Mouse (Mus musculus) granulocyte monocyte progenitor cell, adult 5-6 weeks (primary cell): ENCODE results near the gene Alpl. TPM values are rescaled to one million over a fixed set of nuclear protein-coding genes. Genes with fewer than 3 reads are reported as not detected.

Source experiments
- ATAC-seq: replicated peaks from 2 replicates; pipeline ENCODE4 v1.8.0; 2016; ENCODE audit warnings: mild to moderate bottlenecking, moderate TSS enrichment, inconsistent platforms; ENCODE audit not compliant: poor library complexity, severe bottlenecking
- total RNA-seq, 2 experiments: library from RNA; stranded (forward) in 1 of 2; stranded (reverse) in 1 of 2; fragments of 200-712, 200-1000 nt in 1 of 2; fragments of >200 nt in 1 of 2; fragmentation: Nextera tagmentation in 1 of 2; gene quantifications; 2 replicates each; pipeline ENCODE4 v1.2.3; 2014 to 2017

Alpl gene
- total RNA-seq (2014; fragmentation: Nextera tagmentation) (not detected in 2 replicates), total RNA-seq (2017) (not detected in 2 replicates)

DNA sequence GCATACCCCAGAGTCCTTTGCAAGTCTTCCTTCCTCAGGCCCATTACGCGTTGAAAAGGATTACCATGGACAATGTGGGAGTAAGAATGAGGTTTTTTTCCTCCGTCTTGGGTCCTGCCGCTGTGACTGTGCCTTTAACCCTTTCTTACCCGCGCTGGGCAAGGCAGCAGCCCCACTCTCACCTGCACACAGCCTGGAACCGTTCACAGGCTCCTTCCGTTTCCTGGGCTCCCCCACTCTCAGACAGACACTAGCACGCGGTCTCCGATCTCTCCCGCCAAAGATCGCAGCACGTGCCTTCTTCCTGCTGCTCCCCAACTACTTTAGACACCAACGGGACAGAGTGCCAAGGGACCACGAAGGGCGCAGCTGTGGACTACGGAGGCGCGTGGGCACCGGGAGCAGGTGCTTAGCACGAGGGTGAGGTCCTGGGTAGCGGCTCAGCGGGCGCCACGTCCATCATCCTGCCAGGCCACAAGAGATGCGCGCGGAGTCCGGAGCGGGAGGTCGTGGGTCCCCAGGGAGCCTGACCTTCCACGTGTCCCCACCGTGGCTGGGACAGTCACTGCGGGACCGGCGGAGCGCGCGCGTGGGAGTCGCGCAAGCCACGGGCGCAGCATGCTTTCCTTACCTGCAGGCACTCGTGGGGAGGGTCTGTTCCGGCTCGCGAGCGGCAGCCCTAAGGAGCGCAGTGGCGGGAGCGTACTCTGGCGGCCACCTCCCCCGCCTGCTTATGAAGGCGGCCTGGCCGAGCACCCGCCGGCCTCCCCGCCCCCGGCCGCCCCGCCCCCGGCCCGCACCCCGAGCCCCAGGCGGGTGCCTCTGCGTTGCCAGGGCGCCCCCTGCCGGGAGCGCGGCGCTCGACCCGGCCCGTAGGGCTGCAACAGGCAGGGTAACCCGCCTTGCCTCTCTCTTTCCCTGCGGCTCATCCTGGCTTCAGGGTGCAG lies at the start of gene Alpl:
Alpl (minus strand) TSS at position 774 of the 947 bp plus-strand sequence.
- peak; percentile 44; the same call in 1 of the 2 replicates for ATAC-seq

DNA sequence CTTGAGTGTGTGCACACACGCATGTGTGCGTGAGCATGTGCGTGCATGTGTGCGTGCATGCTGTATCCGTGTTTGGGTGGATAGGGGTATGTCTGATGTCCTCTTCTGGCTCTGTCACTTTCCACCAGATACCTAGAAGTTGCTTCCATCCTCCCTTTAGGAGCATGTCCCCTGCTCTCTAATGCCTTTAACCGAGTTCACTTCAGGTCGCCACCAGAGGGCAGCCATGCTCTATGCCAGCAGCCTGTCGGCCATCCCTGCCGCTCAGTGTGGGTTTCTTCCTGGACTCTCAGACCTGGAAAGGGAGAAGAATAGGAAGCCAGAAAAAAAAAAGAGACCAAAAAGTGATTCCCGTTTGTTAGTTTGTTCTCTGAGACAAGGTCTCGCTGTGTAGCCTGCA lies 48.5 kb upstream of the Alpl start:
- peak; percentile 68; the same call in 1 of the 2 replicates for ATAC-seq

DNA sequence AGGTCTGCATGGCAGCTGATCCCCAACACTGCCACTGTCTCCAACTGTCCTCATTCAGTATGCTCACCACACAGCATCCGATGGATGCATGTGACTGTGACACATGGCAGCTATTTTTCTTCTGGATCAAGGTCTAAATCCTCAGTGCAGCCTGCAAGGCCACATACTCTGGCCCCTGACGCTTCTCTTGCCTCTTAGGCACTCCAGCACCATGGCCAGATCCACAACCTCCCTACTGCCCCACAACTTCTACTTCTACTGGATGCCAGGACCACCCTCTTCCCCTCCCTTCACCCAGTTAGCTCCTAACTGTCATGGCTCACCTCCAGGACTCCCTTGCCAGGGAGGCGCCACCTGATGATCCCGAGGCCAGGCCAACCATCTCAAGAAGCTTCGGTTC lies 43.3 kb upstream of the Alpl start:
- ATAC-seq, result no peak

DNA sequence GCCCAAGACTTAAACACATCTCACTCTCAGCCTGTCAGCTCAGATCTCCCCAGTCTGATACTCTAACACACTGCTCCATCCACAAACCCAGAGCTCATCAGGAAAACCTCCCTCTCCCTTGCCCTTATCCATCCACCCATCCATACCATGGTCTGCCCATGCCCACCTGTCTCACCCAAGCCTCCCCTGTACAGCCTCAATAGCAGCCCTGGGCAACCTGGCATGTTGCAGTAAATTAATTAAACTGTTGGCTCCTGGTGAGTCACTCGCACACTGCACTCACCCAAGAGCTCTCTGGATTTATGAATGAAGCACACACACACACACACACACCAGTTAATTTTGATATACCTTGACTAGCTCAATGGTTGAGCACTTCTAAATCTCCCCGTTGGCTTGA lies 42.6 kb upstream of the Alpl start:
- no peak for ATAC-seq

DNA sequence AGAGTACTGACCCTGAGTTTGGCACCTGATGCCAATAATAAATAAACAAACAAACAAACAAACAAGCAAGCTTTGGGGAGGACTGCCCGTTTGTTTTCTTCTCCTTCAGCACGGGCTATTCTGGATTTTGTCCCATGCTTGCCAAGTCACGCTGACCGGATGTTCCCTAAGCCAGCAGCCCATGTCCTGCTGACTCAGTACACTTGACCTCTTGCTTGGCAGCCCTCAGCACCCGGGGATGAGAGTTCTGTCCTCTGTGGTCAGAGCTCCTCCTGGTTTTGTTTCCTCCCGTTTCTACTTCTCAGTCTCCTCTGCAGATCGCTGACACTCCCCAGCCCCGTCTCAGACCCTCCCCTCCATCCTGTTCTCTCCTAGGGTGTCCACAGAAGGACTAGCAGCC lies 41.6 kb upstream of the Alpl start:
- ATAC-seq, result no peak

DNA sequence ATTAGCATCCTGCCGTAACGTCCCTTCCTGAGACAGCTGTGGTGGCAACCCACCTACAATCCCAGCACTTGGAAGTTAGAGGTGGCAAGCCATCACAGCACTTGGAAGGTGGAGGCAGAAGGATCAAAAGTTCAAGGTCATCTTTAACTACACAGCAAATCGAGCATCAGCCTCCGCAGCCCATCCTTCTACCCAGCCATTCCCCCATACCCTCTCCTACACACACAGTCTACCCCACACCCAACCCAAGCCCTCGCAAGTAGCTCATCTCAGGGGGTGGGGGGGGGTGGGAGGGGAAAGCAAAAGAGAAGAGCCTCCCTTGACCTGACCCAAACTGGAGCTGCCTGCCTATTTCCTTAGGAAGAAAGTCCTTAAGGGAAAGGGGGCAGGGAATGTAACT lies 40.6 kb upstream of the Alpl start:
- no peak for ATAC-seq

DNA sequence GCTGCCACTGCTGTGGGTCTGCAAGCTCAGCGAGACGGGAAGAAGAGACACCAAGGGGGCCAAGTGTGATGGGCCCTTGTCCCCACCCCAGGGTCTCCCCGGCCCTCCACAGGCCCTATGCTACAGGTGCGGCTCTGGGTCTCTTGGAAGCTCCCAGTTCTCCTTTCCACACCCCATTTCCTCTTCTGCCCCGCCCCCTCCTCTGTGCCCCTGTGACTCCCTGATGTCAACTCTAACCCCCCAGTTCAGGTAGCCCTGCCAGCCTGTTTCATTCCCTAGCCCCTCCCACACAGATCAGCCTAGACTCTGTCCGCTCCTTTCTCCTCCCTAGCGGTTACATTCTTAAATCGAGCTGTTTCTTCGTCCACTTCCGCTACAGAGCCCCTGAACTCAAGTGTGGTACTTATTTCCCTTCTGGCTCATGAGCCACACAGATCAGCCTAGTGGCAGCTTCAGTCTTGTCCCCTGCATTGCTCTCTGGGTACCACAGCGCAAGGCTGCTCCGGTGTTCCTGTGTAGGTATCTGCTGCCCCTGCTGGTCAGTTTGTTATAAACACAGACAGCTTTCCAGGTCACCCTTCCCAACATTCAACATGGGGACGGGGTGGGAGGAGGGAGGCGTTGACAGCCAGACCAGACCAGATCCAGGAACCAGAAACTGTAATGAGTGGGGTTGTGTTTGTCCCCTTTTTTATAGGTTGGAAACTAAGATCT lies 39.6 kb upstream of the Alpl start:
- peak; percentile 98 for ATAC-seq

DNA sequence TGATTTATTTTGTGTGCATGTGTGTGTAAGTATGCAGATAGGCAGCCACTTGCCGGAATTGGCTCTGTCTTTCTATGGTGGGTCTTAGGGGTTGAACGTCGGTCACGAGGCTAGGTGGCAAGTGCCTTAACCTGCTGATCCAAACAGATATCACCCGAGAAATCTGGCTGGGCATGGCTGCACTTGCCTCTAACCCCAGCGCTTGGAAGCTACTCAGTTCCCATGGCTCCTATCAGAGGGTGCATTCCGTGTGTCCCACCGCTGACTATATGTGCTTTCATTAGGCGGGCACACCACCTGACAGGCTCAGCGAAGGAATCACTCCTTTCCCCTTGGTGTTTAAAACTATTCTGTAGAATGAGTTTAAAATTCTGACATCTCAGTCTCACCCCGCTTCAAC lies 35.4 kb upstream of the Alpl start:
- no peak for ATAC-seq

DNA sequence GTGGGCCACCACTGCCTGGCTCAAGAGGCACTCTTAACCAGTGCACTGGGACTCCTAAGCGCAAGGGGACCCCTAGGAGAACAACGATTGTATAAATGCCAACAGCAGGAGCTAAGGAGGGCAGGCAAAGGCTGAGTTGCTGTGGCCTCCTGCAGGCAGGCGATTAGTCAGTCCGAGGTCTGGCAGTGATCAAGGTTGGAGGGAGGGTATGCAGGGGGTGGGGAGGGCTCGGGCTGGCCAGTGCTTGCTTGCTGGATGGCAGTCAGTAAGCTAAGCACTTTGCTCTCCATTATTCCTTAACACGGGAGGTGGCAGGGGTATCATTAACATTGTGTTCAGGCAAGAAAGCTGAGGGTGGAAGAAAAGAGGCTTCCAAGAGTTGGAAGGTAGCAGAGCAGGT lies 34.2 kb upstream of the Alpl start:
- ATAC-seq, result no peak

DNA sequence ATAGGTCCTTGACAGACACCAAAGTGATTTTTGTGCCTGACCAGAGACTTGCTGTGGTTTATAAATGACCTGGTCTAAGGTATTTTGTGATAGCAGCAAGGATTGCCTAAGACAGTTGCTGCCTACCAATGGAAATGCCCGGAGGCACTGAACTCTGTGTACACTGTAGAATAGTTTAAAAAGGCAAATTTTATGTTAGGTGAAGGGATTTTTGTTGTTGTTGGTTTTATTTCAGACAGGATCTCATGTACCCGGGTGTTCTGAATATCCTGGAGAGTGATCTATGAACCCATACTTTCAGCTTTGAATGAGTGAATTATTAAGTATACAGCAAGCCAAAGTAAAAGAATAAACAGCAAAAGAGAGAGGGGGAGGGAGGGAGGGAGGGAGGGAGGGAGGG lies 28.7 kb upstream of the Alpl start:
- no peak for ATAC-seq

DNA sequence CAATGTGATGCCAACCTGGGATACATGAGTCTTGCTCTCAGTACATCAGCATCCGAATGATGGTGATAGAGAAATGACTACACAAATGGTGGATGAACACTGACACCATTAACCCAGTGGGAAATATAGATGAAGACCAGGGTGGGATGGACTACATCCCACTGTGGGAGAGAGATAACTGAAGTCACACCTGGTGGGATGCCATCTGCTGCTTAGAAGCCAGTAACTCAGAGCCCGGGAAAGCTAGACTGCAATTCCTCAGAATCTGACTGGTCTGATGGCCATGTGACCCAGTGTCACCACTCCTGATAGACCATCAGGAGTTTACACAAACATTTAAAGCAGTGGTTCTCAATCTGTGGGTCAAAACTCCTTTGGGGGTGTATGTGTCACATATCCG lies 27.4 kb upstream of the Alpl start:
- no peak for ATAC-seq

DNA sequence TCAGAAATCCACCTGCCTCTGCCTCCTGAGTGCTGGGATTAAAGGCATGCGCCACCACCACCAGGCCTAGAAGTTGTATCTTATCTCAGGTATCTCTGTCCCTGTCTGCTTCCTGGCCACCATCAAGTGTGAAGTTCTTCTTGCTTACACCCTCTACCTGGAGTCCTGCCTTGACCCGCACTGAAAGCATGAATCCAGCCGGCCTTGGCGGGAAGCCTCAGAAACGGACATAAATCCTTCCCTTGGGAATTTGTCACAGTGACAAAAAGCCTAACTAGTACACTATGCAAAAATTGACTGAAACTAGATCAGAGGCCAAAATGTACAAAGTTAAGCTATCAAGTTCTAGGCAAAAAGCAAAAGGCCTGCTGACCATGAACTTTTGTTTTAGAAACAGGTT lies 26.4 kb upstream of the Alpl start:
- ATAC-seq, result no peak

DNA sequence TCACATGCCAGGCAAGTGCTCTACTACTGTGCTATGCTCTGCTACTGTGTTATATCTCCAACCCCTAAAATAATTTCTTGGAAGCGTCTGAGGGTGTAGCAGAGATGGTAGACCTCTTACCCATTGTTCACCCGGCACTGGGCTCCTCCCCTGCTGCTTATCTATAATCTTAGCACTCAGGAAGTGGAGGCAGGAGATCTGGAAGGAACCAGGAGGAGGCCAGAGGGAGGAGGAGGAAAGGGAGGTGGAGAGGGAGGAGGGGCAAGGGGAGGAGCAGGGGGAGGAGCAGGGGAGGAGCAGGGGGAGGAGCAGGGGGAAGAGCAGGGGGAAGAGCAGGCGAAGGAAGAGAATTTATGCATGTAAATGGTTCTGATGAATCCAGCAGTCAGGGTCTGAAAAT lies 24.5 kb upstream of the Alpl start:
- ATAC-seq, result no peak

DNA sequence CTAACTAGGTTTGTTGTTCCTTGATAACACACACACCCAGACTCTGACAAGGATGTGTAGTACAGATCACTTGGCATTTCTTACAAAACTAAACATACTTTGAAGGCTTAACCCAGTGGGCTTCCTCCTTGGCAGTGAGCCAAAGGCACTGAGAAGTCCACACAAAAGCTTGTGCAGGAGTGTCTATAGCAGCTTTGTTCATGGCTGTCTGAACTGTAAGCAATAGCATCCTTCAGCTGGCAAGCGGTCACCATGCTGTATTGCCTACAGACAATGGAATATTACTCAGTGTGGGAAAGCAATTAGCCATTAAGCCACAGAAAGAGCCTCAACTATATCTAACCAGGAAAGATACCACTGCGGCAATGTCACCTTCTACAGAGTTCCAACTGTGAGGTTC lies 23.3 kb upstream of the Alpl start:
- ATAC-seq, result no peak

DNA sequence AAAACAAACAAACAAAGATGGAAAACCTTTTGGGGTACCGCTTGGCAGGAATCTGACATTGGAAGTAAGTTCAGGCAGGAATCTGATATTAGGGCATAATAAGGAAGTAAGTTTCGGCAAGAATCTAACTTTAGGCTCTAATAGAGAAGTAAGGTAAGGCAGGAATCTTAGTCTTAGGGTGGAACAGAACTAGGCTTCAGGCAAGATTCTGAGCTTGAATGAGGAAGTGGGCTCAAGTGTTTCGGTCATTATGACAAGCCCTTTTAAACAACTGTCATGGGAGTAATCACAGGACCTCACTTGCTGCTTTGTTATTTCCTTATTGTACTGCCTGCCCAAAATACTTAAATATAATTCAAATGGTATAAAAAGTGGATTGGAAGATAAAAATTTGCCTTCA lies 22.2 kb upstream of the Alpl start:
- ATAC-seq, result peak; percentile 35; the same call in 1 of the 2 replicates

DNA sequence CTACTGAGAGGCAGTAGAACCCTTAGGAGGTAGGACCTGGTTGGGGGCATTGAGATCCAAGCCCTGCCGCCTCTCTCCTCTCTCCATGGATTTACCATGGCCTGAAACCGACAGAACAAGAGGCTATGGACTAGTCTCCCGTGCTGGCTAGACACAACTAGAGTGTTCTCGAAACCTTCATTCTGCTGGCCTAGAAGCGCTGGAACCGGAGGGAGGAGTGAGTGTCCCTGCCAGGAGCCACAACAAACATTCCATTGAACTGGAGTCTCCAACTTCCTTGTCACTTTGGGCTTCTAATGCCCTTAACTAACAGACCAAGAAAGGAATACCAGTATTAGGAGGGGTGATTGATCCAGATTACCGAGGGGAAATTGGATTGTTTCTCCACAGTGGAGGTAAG lies 20.0 kb upstream of the Alpl start:
- ATAC-seq, result no peak

DNA sequence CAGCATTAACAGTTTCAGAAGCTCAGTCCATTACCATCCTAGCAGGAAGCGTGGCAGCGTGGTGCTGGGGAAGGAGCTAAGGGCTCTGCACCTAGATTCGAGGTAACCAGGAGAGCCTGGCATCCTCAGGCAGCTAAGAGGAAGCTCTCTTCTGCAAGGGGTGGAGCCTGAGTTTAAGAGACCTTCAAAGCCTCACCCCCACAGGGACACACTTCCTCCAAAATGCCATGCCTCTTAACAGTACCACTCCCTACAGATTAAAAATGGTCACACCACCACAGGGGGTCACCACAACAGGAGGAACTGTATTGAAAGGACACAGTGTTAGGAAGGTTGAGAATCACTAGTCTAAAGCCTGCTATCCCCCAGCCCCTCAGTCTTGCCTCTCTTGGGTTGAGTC lies 19.3 kb upstream of the Alpl start:
- ATAC-seq, result peak; percentile 82

DNA sequence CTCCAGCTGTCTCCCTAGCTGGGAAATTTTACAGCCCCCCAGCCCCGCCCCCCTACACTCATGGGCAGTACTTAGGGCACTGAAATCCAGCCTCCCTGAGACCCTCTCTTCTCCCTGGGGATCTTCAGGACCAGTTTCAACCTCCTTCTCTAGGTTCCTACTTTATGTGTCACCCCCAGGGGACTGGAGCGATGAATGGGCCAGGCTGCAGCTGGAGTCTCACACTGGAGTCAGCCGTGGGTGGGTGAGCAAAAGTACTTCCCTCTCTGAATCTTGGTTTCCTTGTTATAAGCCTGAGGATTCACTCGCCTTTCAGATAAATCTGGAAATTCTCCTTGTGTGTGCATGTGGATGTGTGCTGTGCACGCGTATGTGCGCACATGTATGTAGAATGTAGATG lies 18.0 kb upstream of the Alpl start:
- ATAC-seq, result no peak

DNA sequence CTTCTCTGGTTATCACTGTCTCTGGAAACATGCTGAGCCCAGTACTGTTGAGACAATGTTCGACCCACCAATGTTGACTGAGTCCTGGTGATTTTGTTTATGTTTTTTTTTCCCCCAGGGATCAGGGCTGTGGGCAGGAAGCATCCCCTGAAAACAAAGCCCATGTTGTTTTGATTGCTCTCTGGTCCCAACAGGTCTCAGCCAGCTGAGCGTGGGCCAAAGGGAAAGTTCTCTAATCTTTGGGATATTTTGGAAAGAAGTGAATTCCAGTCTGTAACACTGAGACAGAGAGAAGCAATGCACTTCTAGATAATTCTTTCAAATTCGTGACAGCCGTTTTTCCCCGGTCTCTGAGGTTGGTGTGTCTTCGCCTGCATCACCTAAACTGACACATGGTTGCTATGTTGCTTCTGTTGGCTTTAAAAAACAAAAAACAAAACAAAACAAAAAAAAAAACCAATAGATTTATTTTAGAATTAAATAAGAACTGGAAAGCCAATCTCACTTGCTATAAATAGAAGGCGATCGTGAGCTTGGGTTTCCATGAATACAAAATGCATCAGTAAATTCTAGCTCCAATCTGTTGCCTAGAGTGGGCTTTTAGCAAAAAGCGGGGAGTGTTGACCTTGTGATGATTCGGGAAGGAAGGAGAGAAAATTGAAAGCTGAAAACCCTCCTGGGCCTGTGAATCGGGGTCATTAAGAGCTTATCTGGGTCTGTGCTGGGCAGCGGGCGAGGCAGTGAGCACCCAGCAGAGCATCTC lies 16.9 kb upstream of the Alpl start:
- no peak for ATAC-seq

DNA sequence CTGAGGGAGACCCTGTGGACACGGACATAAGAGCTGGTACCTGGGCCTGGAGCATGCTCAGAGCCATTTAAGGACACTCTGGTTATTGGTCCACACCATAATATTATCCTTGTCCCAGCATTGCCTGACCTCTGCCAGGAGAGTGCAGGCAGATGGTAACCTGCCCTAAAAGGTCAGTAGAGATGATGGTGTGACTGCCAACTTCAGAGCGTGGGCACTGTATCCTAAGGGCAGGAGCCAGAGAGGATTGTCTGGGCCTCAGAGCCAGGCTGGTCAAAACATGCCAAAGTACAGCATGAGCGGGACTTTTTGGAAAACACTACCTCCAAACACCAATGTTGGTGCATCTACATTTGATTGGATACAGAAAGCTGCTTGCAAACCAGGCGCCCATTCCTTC lies 13.8 kb upstream of the Alpl start:
- no peak for ATAC-seq
